Mouse (Mus musculus) E14TG2a.4 (cell line): Measurements from ENCODE around the gene Sapcd2.

Experiments used
- CTCF ChIP-seq: conservative IDR thresholded peaks from 2 replicates; pipeline ENCODE4 v1.5.1; 2014; ENCODE audit warnings: low read length
- POU5F1 ChIP-seq: IDR thresholded peaks from 2 replicates; pipeline ENCODE4 v1.6.1; 2014; ENCODE audit warnings: low read length, borderline replicate concordance

DNA sequence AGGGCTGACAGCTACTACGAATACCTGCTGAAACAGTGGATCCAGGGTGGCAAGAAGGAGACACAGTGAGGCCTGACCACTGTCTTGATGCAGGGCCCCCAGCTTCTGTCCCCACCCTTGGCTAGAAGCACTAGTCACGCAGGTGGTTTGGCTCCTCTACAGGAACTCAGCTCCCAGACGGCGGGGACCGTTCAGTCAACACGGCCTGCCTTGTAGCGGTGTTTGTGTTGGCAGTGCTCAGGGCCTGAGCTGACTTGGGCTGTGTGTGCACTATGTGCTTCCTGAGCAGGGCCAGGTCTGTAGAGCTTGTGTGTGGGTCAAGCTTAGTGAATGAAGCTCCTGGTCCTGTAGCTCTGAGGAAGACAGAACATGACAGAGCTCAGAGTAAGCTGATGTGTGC is 24.0 kb upstream of the Sapcd2 start:
- no peak for TF ChIP-seq CTCF
- no peak for TF ChIP-seq POU5F1
